Mouse (Mus musculus): ENCODE results near the gene Pno1.
"Not testable (repeated sequence)": the region's sequence is repeated elsewhere in the genome, so short reads cannot be mapped to it uniquely, and the experiment has no call there.

Gene Pno1

GRCm38 (mm10) chr11:17211258-17212140 lies at the start of gene Pno1:
Gene Pno1 (minus strand): TSS chr11:17211568.
- DNase-seq (ENCODE audit: low spot score in 2 of 2) = peak; percentile 97

- no peak for DNase-seq (ENCODE audit: low spot score in 2 of 2)
Observed at GRCm38 (mm10) chr11:17257861-17258260, 46.5 kb upstream of the Pno1 start.

GRCm38 (mm10) chr11:17257443-17257842 lies 46.1 kb upstream of the Pno1 start, which contains the start of gene C1d:
Gene C1d (plus strand): TSS chr11:17257579.
- peak; percentile 91 to 92 for DNase-seq (ENCODE audit: low spot score in 2 of 2)

- peak in 1 of 2 experiments; percentile 2 for DNase-seq (ENCODE audit: low spot score in 2 of 2)
Observed at GRCm38 (mm10) chr11:17256813-17257365, 45.5 kb upstream of the Pno1 start.

GRCm38 (mm10) chr11:17248715-17249114 lies 37.3 kb upstream of the Pno1 start:
- no peak for DNase-seq (ENCODE audit: low spot score in 2 of 2)

- not testable (repeated sequence) for DNase-seq (ENCODE audit: low spot score in 2 of 2)
Observed at GRCm38 (mm10) chr11:17238598-17238997, 27.2 kb upstream of the Pno1 start.

- no peak for DNase-seq (ENCODE audit: low spot score in 2 of 2)
Observed at GRCm38 (mm10) chr11:17236449-17237037, 25.2 kb upstream of the Pno1 start.

GRCm38 (mm10) chr11:17232792-17233191 lies 21.4 kb upstream of the Pno1 start:
- no peak for DNase-seq (ENCODE audit: low spot score in 2 of 2)

- DNase-seq (ENCODE audit: low spot score in 2 of 2) = no peak
Observed at GRCm38 (mm10) chr11:17221126-17221525, 9.8 kb upstream of the Pno1 start.

GRCm38 (mm10) chr11:17215475-17215874 lies 4.1 kb upstream of the Pno1 start:
- DNase-seq (ENCODE audit: low spot score in 2 of 2) = no peak

GRCm38 (mm10) chr11:17212903-17213509 lies 1.6 kb upstream of the Pno1 start:
- no peak for DNase-seq (ENCODE audit: low spot score in 2 of 2)

GRCm38 (mm10) chr11:17212141-17212495 lies 750 bp upstream of the Pno1 start:
- DNase-seq (ENCODE audit: low spot score in 2 of 2) = no peak

- no peak for DNase-seq (ENCODE audit: low spot score in 2 of 2)
Observed at GRCm38 (mm10) chr11:17202481-17202880, 8.9 kb downstream of the Pno1 start.

- DNase-seq (ENCODE audit: low spot score in 2 of 2) = no peak
Observed at GRCm38 (mm10) chr11:17200936-17201335, 10.4 kb downstream of the Pno1 start.

- DNase-seq (ENCODE audit: low spot score in 2 of 2) = no peak
Observed at GRCm38 (mm10) chr11:17199840-17200501, 11.4 kb downstream of the Pno1 start.

- no peak for DNase-seq (ENCODE audit: low spot score in 2 of 2)
Observed at GRCm38 (mm10) chr11:17199170-17199569, 12.2 kb downstream of the Pno1 start.

- no peak for DNase-seq (ENCODE audit: low spot score in 2 of 2)
Observed at GRCm38 (mm10) chr11:17192151-17192844, 19.1 kb downstream of the Pno1 start.

- no peak for DNase-seq (ENCODE audit: low spot score in 2 of 2)
Observed at GRCm38 (mm10) chr11:17188786-17189185, 22.6 kb downstream of the Pno1 start.

GRCm38 (mm10) chr11:17187649-17188048 lies 23.7 kb downstream of the Pno1 start:
- no peak for DNase-seq (ENCODE audit: low spot score in 2 of 2)

- no peak for DNase-seq (ENCODE audit: low spot score in 2 of 2)
Observed at GRCm38 (mm10) chr11:17183165-17183564, 28.2 kb downstream of the Pno1 start.

- DNase-seq (ENCODE audit: low spot score in 2 of 2) = no peak
Observed at GRCm38 (mm10) chr11:17181807-17182206, 29.6 kb downstream of the Pno1 start, which contains the start of gene Wdr92. Gene Wdr92 (plus strand): TSS chr11:17182107.
